ENCODE assay signal across 8 mouse cellular contexts in the genomic region with DNA sequence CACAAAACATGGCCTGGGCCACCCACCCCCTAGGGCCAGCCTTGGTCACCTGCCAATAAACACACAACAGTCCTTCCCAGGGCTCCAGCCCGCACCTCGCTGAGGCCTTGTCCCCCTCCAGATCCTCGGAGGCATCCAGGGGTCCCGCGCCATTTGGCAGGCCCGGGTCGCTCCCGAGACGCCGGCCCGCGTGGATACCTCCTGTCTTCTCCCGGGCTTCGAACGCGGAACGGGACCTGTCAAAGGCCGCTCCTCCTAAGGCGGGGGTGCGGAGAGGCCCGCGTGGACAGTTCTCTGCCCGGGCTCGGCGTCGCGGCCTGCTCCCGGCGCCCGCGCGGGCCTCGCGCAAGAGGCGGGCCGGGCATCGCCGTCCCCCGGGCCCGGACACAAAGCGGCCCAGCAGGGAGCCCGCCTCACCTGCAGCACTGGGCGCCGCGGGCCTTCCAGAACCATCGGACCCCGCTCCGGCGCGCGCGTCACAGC. TPM values are rescaled to one million over a fixed set of nuclear protein-coding genes. Genes with fewer than 3 reads are reported as not detected.
DNase-seq lines count a peak whose midpoint lies in the region; ATAC-seq lines count a peak whose summit lies in the region.

No protein-coding gene starts in this region.

- 0% methylated on average over 2 of the region's 52 CpGs for WGBS in embryonic facial prominence, embryonic 14.5 days
- under 1% methylated on average over 50 of the region's 52 CpGs for WGBS in limb, embryonic 13.5 days
- under 1% methylated on average over 30 of the region's 52 CpGs for WGBS in midbrain, embryonic 16.5 days

- peak overlapping the region; percentile 90 for H3K4me3 ChIP-seq in embryonic facial prominence, embryonic 14.5 days (ENCODE audit: low read depth, low read length)
- peak overlapping the region; percentile 89 for H3K4me3 ChIP-seq in limb, embryonic 13.5 days
- peak overlapping the region; percentile 90 for H3K4me3 ChIP-seq in midbrain, embryonic 16.5 days (ENCODE audit: low read depth, low read length)

- peak overlapping the region; percentile 89 for H3K27ac ChIP-seq in embryonic facial prominence, embryonic 14.5 days (replicated peaks; ENCODE audit: low read depth, low read length)
- H3K27ac ChIP-seq in limb, embryonic 13.5 days, result peak overlapping the region; percentile 87
- H3K27ac ChIP-seq in midbrain, embryonic 16.5 days (ENCODE audit: low read length), result peak overlapping the region; percentile 87

- peaks cover 27% of the 10 kb centered on the region for H3K4me1 ChIP-seq in embryonic facial prominence, embryonic 14.5 days (ENCODE audit: control insufficient read depth, insufficient read depth, low read length)
- peaks cover 42% of the 10 kb centered on the region for H3K4me1 ChIP-seq in limb, embryonic 13.5 days
- H3K4me1 ChIP-seq in midbrain, embryonic 16.5 days (ENCODE audit: control insufficient read depth, insufficient read depth, low read length), result peaks cover 41% of the 10 kb centered on the region

- H3K27me3 ChIP-seq in embryonic facial prominence, embryonic 14.5 days (replicated peaks; ENCODE audit: control insufficient read depth, insufficient read depth, low read length), result no peaks in the 10 kb centered on the region
- H3K27me3 ChIP-seq in limb, embryonic 13.5 days, result no peaks in the 10 kb centered on the region
- no peaks in the 10 kb centered on the region for H3K27me3 ChIP-seq in midbrain, embryonic 16.5 days (ENCODE audit: control insufficient read depth, insufficient read depth, low read depth, low read length)

- no peaks in the 10 kb centered on the region for H3K36me3 ChIP-seq in embryonic facial prominence, embryonic 14.5 days (ENCODE audit: control insufficient read depth, insufficient read depth, low read length)
- peaks cover 13% of the 10 kb centered on the region for H3K36me3 ChIP-seq in limb, embryonic 13.5 days
- H3K36me3 ChIP-seq in midbrain, embryonic 16.5 days (ENCODE audit: control insufficient read depth, insufficient read depth, low read length), result no peaks in the 10 kb centered on the region

- peak overlapping the region; percentile 71 for H3K4me2 ChIP-seq in embryonic facial prominence, embryonic 14.5 days (ENCODE audit: low read depth, low read length)
- H3K4me2 ChIP-seq in limb, embryonic 13.5 days (replicated peaks), result peak overlapping the region; percentile 95
- peak overlapping the region; percentile 95 for H3K4me2 ChIP-seq in midbrain, embryonic 16.5 days (ENCODE audit: low read length)

- intact Hi-C loops in heart, postnatal 25 days (cut with DNase I), result no loop called here

- no peak; the same call in none of the 2 replicates for ATAC-seq in embryonic facial prominence, embryonic 14.5 days (ENCODE audit: low read depth)
- peak; percentile 4 for ATAC-seq in limb, embryonic 13.5 days (ENCODE audit: low FRiP score, low read depth)
- ATAC-seq in midbrain, embryonic 16.5 days, result no peak; the same call in 1 of the 2 replicates

- H3K9ac ChIP-seq in embryonic facial prominence, embryonic 14.5 days (ENCODE audit: low read depth, low read length), result peak overlapping the region; percentile 97
- H3K9ac ChIP-seq in limb, embryonic 13.5 days, result peak overlapping the region; percentile 97
- H3K9ac ChIP-seq in midbrain, embryonic 16.5 days (ENCODE audit: low read depth, low read length), result peak overlapping the region; percentile 90

- DNase-seq in layer of hippocampus, postnatal 10 days (ENCODE audit: low spot score in 2 of 2), result peak; percentile 43 to 60
- no peak for DNase-seq in layer of hippocampus, adult 9-11 months
- peak; percentile 52 for DNase-seq in Muller cell, postnatal 12 days (ENCODE audit: inconsistent ontology term)
- DNase-seq in embryonic facial prominence, embryonic 14.5 days (ENCODE audit: low spot score), result no peak
- peak; percentile 8 for DNase-seq in heart, postnatal 25 days (ENCODE audit: low spot score)
- no peak for DNase-seq in urinary bladder, postnatal 14 days (ENCODE audit: low spot score)

- H3K9me3 ChIP-seq in embryonic facial prominence, embryonic 14.5 days (ENCODE audit: control insufficient read depth, low read length), result no peaks in the 10 kb centered on the region
- H3K9me3 ChIP-seq in limb, embryonic 13.5 days, result no peaks in the 10 kb centered on the region
- no peaks in the 10 kb centered on the region for H3K9me3 ChIP-seq in midbrain, embryonic 16.5 days (replicated peaks; ENCODE audit: control insufficient read depth, low read length, poor library complexity, severe bottlenecking)

RNA-seq across cellular contexts. Expression of a gene that starts 0.4 kb away (rescaled TPM):
- total RNA-seq in layer of hippocampus, postnatal 10 days (2021), result 10 to 100 TPM; 63.3 to 65.4 TPM
- 18.6 and 19.5 TPM in 2 replicates for polyA plus RNA-seq in embryonic facial prominence, embryonic 14.5 days (2014; fragmentation: Nextera tagmentation; extraction: Ambion mirVana)
- total RNA-seq in heart, postnatal 25 days (2021), result 10 to 100 TPM; 25.2 to 27.7 TPM
- polyA plus RNA-seq in limb, embryonic 13.5 days (2015; fragmentation: Nextera tagmentation; extraction: Ambion mirVana), result 47.0 and 49.4 TPM in 2 replicates
- 31.3 and 41.2 TPM in 2 replicates for polyA plus RNA-seq in midbrain, embryonic 16.5 days (2015; fragmentation: Nextera tagmentation; extraction: Ambion mirVana)

Comparison
In these comparisons a context has a peak if more than half of its experiments do, and no peak if none do; other contexts are left out.
1. DNase-seq: peak in layer of hippocampus, postnatal 10 days (2 of 2), Muller cell, postnatal 12 days (single experiment) and heart, postnatal 25 days (single experiment); none in layer of hippocampus, adult 9-11 months (single experiment), embryonic facial prominence, embryonic 14.5 days (single experiment) and urinary bladder, postnatal 14 days (single experiment).
2. Peak in every context shown above with its lines, with median percentiles within 50 percentile points of each other: H3K27ac ChIP-seq, H3K4me2 ChIP-seq, H3K4me3 ChIP-seq and H3K9ac ChIP-seq.